Mouse (Mus musculus): ENCODE data around the gene Catsperd.

- TF ChIP-seq ZKSCAN1 (IDR thresholded peaks at IDR 0.05; ENCODE audit: low read depth, low read length) (no peak), POLR2AphosphoS5 (IDR thresholded peaks at IDR 0.05; ENCODE audit: borderline replicate concordance, low read depth, low read length) (no peak), CTCF (IDR thresholded peaks at IDR 0.05 in 2 of 3, conservative IDR thresholded peaks at IDR 0.05 in 1 of 3; ENCODE audit: control insufficient read depth in 1 of 3, insufficient read depth in 1 of 3, low read depth in 2 of 3, low read length in 3 of 3, poor library complexity in 1 of 3, severe bottlenecking in 1 of 3) (no peak), ZC3H11A (IDR thresholded peaks at IDR 0.05; ENCODE audit: low read depth, low read length) (no peak), JUND (IDR thresholded peaks at IDR 0.05; ENCODE audit: low read depth, low read length) (no peak), EP300 (IDR thresholded peaks at IDR 0.05; ENCODE audit: low read depth in 1 of 2, low read length in 2 of 2) (no peak), POLR2A (IDR thresholded peaks at IDR 0.05; ENCODE audit: control insufficient read depth in 1 of 2, insufficient read depth in 1 of 2, low read depth in 1 of 2, low read length in 2 of 2, poor library complexity in 1 of 2) (no peak), MAX (IDR thresholded peaks at IDR 0.05; ENCODE audit: low read length) (no peak), KAT2A (conservative IDR thresholded peaks at IDR 0.05; ENCODE audit: low read depth, low read length) (no peak), GATA1 (IDR thresholded peaks at IDR 0.05; ENCODE audit: low read depth, low read length) (no peak), MEF2A (IDR thresholded peaks at IDR 0.05; ENCODE audit: extremely low read depth, insufficient replicate concordance, low read depth, low read length, poor library complexity, severe bottlenecking) (no peak), SIN3A (IDR thresholded peaks at IDR 0.05; ENCODE audit: low read length) (no peak), MYC (IDR thresholded peaks at IDR 0.05; ENCODE audit: low read depth, low read length) (no peak), MYB (IDR thresholded peaks at IDR 0.05; ENCODE audit: low read depth, low read length) (no peak)
Observed at GRCm38 (mm10) chr17:56593527-56594271, 34.2 kb upstream of the Catsperd start.

Measured in MEL (cell line).